Mouse (Mus musculus) lung, postnatal 0 days (tissue): ENCODE data around the gene Dcaf6. TPM values are rescaled to one million over a fixed set of nuclear protein-coding genes. Genes with fewer than 3 reads are reported as not detected.

Experiments used
- ATAC-seq: fragments of 200-750 bp; cut with Nextera tagmentation; 2 replicates; pipeline ENCODE4 v1.8.0; 2017; ENCODE audit warnings: moderate library complexity
- DNase-seq: peaks from one replicate; pipeline ENCODE4 v3.0.0-alpha.2; 2016; ENCODE audit warnings: low spot score
- H3K27ac ChIP-seq: fragments of 300-500 bp; sonication (generic); 2 replicates; pipeline ENCODE4 v1.5.1; 2014; ENCODE audit warnings: antibody characterized with exemption, mild to moderate bottlenecking, low read length, mixed read lengths
- H3K27me3 ChIP-seq: fragments of 300-500 bp; sonication (generic); replicated peaks from 2 replicates; pipeline ENCODE4 v1.6.1; 2014; ENCODE audit warnings: low read length, mixed read lengths; ENCODE audit not compliant: insufficient read depth
- H3K36me3 ChIP-seq: fragments of 300-500 bp; sonication (generic); 2 replicates; pipeline ENCODE4 v1.6.1; 2014; ENCODE audit warnings: low read length, mixed read lengths; ENCODE audit not compliant: insufficient read depth
- H3K4me1 ChIP-seq: fragments of 300-500 bp; sonication (generic); 2 replicates; pipeline ENCODE4 v1.6.1; 2014; ENCODE audit warnings: antibody characterized with exemption, low read depth, low read length, mixed read lengths; ENCODE audit not compliant: insufficient read depth
- H3K4me2 ChIP-seq: fragments of 300-500 bp; sonication (generic); replicated peaks from 2 replicates; pipeline ENCODE4 v1.6.1; 2014; ENCODE audit warnings: low read depth, mild to moderate bottlenecking, low read length, moderate library complexity, mixed read lengths
- H3K4me3 ChIP-seq: fragments of 300-500 bp; sonication (generic); 2 replicates; pipeline ENCODE4 v1.5.1; 2014; ENCODE audit warnings: low read depth, low read length
- H3K9ac ChIP-seq: fragments of 300-500 bp; sonication (generic); replicated peaks from 2 replicates; pipeline ENCODE4 v1.6.1; 2014; ENCODE audit warnings: low read depth, mild to moderate bottlenecking
- H3K9me3 ChIP-seq: fragments of 300-500 bp; sonication (generic); 2 replicates; pipeline ENCODE4 v1.6.1; 2016; ENCODE audit warnings: low read length, mixed read lengths
- CTCF ChIP-seq: IDR thresholded peaks from 2 replicates; pipeline ENCODE4 v1.5.1; 2016; ENCODE audit warnings: antibody characterized with exemption, mild to moderate bottlenecking
- EP300 ChIP-seq: IDR thresholded peaks from 2 replicates; pipeline ENCODE4 v1.6.1; 2016; ENCODE audit warnings: antibody characterized with exemption, mild to moderate bottlenecking, control low read depth
- WGBS: fragments of 180-500 bp; shearing (Covaris S2); extraction: QIAGEN DNeasy Blood & Tissue Kit; methylation state at CpG from one replicate; pipeline ENCODE4 v1.1.7; 2014; 5-methylcytosine and 5-hydroxymethylcytosine counted together
- polyA plus RNA-seq: library from polyadenylated mRNA; unstranded; fragments of >200 nt; fragmentation: Nextera tagmentation; extraction: Ambion mirVana; gene quantifications from 2 replicates; pipeline ENCODE4 v1.2.1, GENCODE M21; 2015

The Dcaf6 gene
- polyA plus RNA-seq, 1 experiment from 2014 or later = 22.3 TPM

DNA sequence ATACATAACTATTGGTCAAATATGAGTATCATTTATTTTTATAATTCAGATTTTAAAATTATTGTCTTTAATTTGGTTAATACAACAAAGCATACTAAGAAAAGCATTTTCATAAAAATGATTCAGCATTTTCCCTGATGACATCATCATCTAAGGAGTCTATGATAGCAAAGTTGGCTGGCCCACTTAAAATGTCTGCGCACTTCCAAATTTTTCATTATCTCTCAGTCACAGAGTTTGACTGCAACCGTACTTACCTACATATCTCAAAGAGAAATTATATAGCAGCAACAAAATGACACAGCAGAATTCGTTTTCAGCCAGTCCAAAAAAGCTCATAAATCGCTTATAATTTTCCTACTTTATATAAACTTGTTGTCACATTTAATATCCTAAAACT, 64.3 kb downstream of the Dcaf6 start:
- Histone ChIP-seq H3K4me2 (no peak overlapping the region), H3K4me3 (no peak overlapping the region), H3K27ac (no peak overlapping the region), H3K9me3 (no peaks in the 10 kb centered on the region), H3K27me3 (no peaks in the 10 kb centered on the region), H3K9ac (no peak overlapping the region), H3K4me1 (no peaks in the 10 kb centered on the region), H3K36me3 (no peaks in the 10 kb centered on the region)
- DNase-seq (no peak), ATAC-seq (no peak)
- TF ChIP-seq CTCF = no peak
- no peak for TF ChIP-seq EP300
- WGBS = 85% methylated on average over 4 of the region's 4 CpGs

DNA sequence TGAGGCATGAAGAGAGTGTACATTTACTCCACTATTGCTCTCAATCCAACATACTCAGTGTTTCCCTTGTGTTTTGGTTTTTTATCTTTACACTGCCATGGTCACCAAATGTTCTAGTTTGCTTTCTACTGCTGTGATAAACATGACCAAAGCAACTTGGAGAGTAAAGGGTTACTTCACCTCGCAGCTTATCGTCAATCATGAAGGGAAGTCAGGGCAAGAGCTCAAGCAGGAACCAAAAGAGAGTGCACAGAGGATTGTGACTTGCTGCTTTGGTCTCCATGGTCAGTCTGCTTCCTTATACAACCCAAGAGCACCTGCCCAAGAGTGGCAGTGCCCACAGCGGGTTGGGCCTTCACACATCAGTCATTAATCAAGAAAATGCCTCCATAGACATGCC, 65.4 kb downstream of the Dcaf6 start:
- no peak overlapping the region for H3K27ac ChIP-seq
- no peak overlapping the region for H3K4me2 ChIP-seq
- ATAC-seq (no peak), DNase-seq (no peak)
- H3K27me3 ChIP-seq = no peaks in the 10 kb centered on the region
- H3K36me3 ChIP-seq = no peaks in the 10 kb centered on the region
- no peaks in the 10 kb centered on the region for H3K9me3 ChIP-seq
- 40% methylated on average over 3 of the region's 3 CpGs for WGBS
- no peak overlapping the region for H3K4me3 ChIP-seq
- no peaks in the 10 kb centered on the region for H3K4me1 ChIP-seq
- no peak for TF ChIP-seq EP300
- H3K9ac ChIP-seq = no peak overlapping the region

DNA sequence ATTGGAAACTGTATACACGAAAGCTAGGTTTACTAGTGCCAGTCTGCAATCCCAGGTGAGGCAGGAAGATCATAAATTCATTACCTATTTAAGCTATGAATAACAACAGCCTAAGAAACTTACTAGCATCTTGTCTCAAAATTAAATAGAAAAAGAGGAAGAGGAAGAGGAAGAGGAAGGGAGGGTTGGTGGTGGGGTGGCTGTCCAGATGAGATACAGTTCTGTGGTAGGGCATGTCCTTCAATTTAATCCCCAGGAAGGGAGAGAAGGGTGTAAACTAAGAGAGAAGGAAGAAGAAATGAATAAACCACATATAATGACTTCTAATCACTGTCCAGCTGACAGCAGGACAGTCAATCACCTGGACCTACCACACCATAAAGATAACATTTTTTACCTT, 67.2 kb downstream of the Dcaf6 start:
- TF ChIP-seq CTCF = no peak
- TF ChIP-seq EP300 = no peak
- 81% methylated on average over 1 of the region's 1 CpGs for WGBS
- Histone ChIP-seq H3K9me3 (no peaks in the 10 kb centered on the region), H3K4me3 (no peak overlapping the region), H3K4me1 (no peaks in the 10 kb centered on the region), H3K36me3 (no peaks in the 10 kb centered on the region), H3K4me2 (no peak overlapping the region), H3K9ac (no peak overlapping the region), H3K27ac (no peak overlapping the region), H3K27me3 (no peaks in the 10 kb centered on the region)
- DNase-seq (no peak), ATAC-seq (no peak)

DNA sequence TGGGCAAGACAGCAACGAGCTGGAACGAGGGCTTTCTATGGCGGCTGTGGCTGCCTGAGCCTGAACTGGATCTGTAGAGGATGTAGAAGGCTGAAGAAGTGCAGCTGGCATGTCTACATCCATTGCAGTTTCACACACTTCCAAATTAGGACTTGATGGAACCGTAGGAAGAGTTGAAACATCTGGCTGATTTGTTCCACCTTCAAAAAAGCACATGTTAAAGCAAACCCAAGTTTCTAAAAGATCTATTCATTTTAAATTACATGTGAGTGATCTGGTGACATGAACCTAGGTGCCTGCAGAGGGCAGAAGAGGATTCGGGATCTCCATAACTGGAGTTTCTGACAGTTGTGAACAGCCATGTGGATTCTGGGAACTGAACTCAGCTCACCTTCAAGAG, 71.6 kb downstream of the Dcaf6 start:
- H3K9ac ChIP-seq = no peak overlapping the region
- H3K27ac ChIP-seq = no peak overlapping the region
- DNase-seq (peak; percentile 82), ATAC-seq (peak; percentile 76)
- peak; percentile 65 for TF ChIP-seq CTCF
- TF ChIP-seq EP300 = peak; percentile 58
- 48% methylated on average over 5 of the region's 5 CpGs for WGBS
- H3K9me3 ChIP-seq = no peaks in the 10 kb centered on the region
- no peak overlapping the region for H3K4me2 ChIP-seq
- no peaks in the 10 kb centered on the region for H3K36me3 ChIP-seq
- no peak overlapping the region for H3K4me3 ChIP-seq
- no peaks in the 10 kb centered on the region for H3K27me3 ChIP-seq
- no peaks in the 10 kb centered on the region for H3K4me1 ChIP-seq

DNA sequence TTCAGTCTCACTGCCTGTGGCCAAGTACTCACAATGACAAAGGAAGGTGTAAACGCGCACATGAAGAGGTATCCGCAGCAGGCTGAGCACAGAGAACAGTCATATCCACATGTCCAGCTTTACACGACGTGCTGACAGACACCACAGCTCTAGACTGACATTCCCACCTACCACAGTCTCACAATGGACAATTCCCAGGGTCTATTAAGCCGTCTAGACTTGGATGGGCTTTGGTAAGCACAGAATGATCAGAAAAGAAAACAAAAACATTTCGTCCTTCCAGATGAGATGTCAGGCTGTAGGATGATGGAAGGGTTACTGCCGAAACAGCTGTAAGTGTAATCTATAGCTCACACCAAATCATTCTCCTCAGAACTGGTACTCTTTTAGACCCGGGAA, 73.8 kb downstream of the Dcaf6 start:
- TF ChIP-seq EP300 (no peak), CTCF (no peak)
- ATAC-seq = peak; percentile 63

DNA sequence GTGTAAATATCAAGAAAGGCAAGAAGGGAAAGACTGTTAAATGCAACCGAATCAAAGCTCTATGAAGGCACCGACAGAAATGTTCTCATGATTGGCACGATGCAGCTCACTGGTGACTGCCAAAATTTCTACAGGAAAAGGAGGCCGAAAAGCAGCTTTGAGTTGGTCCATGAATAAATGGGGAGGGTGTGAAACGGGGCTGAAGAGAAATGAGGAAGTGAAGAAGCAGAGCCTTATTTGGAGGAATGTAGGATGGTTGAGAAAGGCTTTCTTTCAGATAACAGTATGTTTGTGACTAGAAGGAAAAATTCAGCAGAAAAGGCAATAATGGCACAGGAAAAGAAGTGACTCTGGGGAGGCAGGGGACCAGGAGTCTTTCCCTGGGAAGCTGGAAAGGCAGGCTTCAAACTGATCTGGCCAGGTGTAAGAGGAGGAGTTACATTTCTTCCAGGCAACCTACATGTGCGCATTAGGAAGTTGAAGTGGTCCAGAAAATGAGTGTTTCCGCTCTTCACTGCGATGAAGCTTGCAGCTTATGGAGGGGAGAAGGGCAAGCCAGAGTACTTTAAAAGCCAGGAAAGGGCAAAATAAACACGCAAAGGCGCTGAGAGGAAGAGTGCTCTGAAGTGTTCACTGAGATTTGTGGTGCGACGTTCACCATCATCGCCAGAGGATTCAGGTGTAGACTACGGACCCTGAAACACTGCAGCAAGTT, 74.3 kb downstream of the Dcaf6 start:
- TF ChIP-seq CTCF (no peak), EP300 (no peak)
- Histone ChIP-seq H3K9me3 (no peaks in the 10 kb centered on the region), H3K9ac (no peak overlapping the region), H3K4me2 (no peak overlapping the region), H3K27me3 (no peaks in the 10 kb centered on the region), H3K4me3 (no peak overlapping the region), H3K36me3 (no peaks in the 10 kb centered on the region), H3K4me1 (no peaks in the 10 kb centered on the region), H3K27ac (no peak overlapping the region)
- peak; percentile 63 for ATAC-seq
- peak; percentile 49 for DNase-seq
- 47% methylated on average over 14 of the region's 14 CpGs for WGBS

More for the DNA sequence above, 73.8 kb downstream of the Dcaf6 start:
- no peaks in the 10 kb centered on the region for H3K27me3 ChIP-seq
- DNase-seq = peak; percentile 51
- no peaks in the 10 kb centered on the region for H3K9me3 ChIP-seq
- no peak overlapping the region for H3K4me3 ChIP-seq
- H3K4me1 ChIP-seq = no peaks in the 10 kb centered on the region
- 47% methylated on average over 9 of the region's 9 CpGs for WGBS
- H3K27ac ChIP-seq = no peak overlapping the region
- H3K4me2 ChIP-seq = no peak overlapping the region
- H3K9ac ChIP-seq = no peak overlapping the region
- H3K36me3 ChIP-seq = no peaks in the 10 kb centered on the region
